Mouse (Mus musculus) MEL (cell line): Measurements from ENCODE around the gene Psmb6. TPM values are rescaled to one million over a fixed set of nuclear protein-coding genes. Genes with fewer than 3 reads are reported as not detected.
A peak's percentile ranks its signal among the peaks of the same experiment; 100 is the strongest.

Experiments used
- DNase-seq: peaks from one replicate; pipeline ENCODE4 v3.0.0; 2011; ENCODE audit warnings: low read depth, low spot score
- H3K27ac ChIP-seq: 2 replicates; pipeline ENCODE4 v1.5.1; 2012; ENCODE audit warnings: low read depth, mild to moderate bottlenecking, control low read depth, low read length, moderate library complexity; ENCODE audit not compliant: control insufficient read depth
- H3K27me3 ChIP-seq, 2 experiments: fragments of 150-350 bp in 1 of 2; sonication (generic) in 1 of 2; 2 replicates each; pipeline ENCODE4 v1.6.1; 2012; ENCODE audit warnings: low read length in 2 of 2, mild to moderate bottlenecking in 2 of 2, improper control_type of control experiment in 1 of 2, moderate library complexity in 1 of 2; ENCODE audit not compliant: insufficient read depth in 2 of 2, control insufficient read depth in 1 of 2
- H3K36me3 ChIP-seq, 2 experiments: 2 replicates each; pipeline ENCODE4 v1.6.1; 2012 to 2014; ENCODE audit warnings: low read length in 2 of 2, improper control_type of control experiment in 1 of 2, inconsistent platforms in 1 of 2, mild to moderate bottlenecking in 1 of 2; ENCODE audit not compliant: insufficient read depth in 2 of 2, control insufficient read depth in 1 of 2
- H3K4me1 ChIP-seq, 2 experiments: fragments of 150-350 bp in 1 of 2; sonication (generic) in 1 of 2; 2 replicates each; pipeline ENCODE4 v1.6.1; 2012; ENCODE audit warnings: low read length in 2 of 2, improper control_type of control experiment in 1 of 2, mild to moderate bottlenecking in 1 of 2; ENCODE audit not compliant: insufficient read depth in 2 of 2, control insufficient read depth in 1 of 2
- H3K4me3 ChIP-seq, 2 experiments: fragments of 150-350 bp in 1 of 2; sonication (generic) in 1 of 2; 2 replicates each; pipeline ENCODE4 v1.5.1; 2012; ENCODE audit warnings: low read depth in 2 of 2, low read length in 2 of 2, mild to moderate bottlenecking in 2 of 2, moderate library complexity in 2 of 2, control low read depth in 1 of 2, improper control_type of control experiment in 1 of 2; ENCODE audit not compliant: control insufficient read depth in 1 of 2, insufficient read depth in 1 of 2
- H3K79me2 ChIP-seq: 2 replicates; pipeline ENCODE4 v1.6.1; 2012; ENCODE audit warnings: mild to moderate bottlenecking, low read length, moderate library complexity; ENCODE audit not compliant: control insufficient read depth, poor library complexity, insufficient read depth
- H3K9ac ChIP-seq: 2 replicates; pipeline ENCODE4 v1.6.1; 2012; ENCODE audit warnings: low read depth, mild to moderate bottlenecking, control low read depth, low read length, moderate library complexity; ENCODE audit not compliant: control insufficient read depth, poor library complexity, severe bottlenecking
- H3K9me3 ChIP-seq: fragments of 150-350 bp; sonication (generic); replicated peaks from 2 replicates; pipeline ENCODE4 v1.6.1; 2012; ENCODE audit warnings: mild to moderate bottlenecking, low read length, improper control_type of control experiment, moderate library complexity; ENCODE audit not compliant: insufficient read depth
- BHLHE40 ChIP-seq: IDR thresholded peaks from 2 replicates; pipeline ENCODE4 v1.6.1; 2012; ENCODE audit warnings: low read depth, mild to moderate bottlenecking, inconsistent platforms, low read length, improper control_type of control experiment, borderline replicate concordance
- CHD1 ChIP-seq: IDR thresholded peaks from 2 replicates; pipeline ENCODE4 v1.6.1; 2012; ENCODE audit warnings: low read depth, mild to moderate bottlenecking, inconsistent platforms, low read length, improper control_type of control experiment
- CTCF ChIP-seq, 3 experiments: IDR thresholded peaks in 2 of 3; conservative IDR thresholded peaks in 1 of 3; 2 replicates each; pipeline ENCODE4 v1.5.1; 2011 to 2012; ENCODE audit warnings: low read length in 3 of 3, low read depth in 2 of 3, mild to moderate bottlenecking in 2 of 3, improper control_type of control experiment in 1 of 3, inconsistent platforms in 1 of 3, mixed read lengths in 1 of 3, moderate library complexity in 1 of 3; ENCODE audit not compliant: control insufficient read depth in 1 of 3, insufficient read depth in 1 of 3, poor library complexity in 1 of 3, severe bottlenecking in 1 of 3
- E2F4 ChIP-seq: IDR thresholded peaks from 2 replicates; pipeline ENCODE4 v1.6.1; 2011; ENCODE audit warnings: low read depth, low read length, improper control_type of control experiment, borderline replicate concordance
- ELF1 ChIP-seq: IDR thresholded peaks from 2 replicates; pipeline ENCODE4 v1.6.1; 2014; ENCODE audit warnings: low read depth, mild to moderate bottlenecking, inconsistent platforms, low read length, improper control_type of control experiment, moderate library complexity
- EP300 ChIP-seq, 2 experiments: IDR thresholded peaks; 2 replicates each; pipeline ENCODE4 v1.6.1; 2011; ENCODE audit warnings: improper control_type of control experiment in 2 of 2, low read length in 2 of 2, low read depth in 1 of 2, mild to moderate bottlenecking in 1 of 2
- ETS1 ChIP-seq: IDR thresholded peaks from 2 replicates; pipeline ENCODE4 v1.6.1; 2012; ENCODE audit warnings: low read depth, mild to moderate bottlenecking, inconsistent platforms, low read length, improper control_type of control experiment, moderate library complexity
- GABPA ChIP-seq: IDR thresholded peaks from 2 replicates; pipeline ENCODE4 v1.6.1; 2012; ENCODE audit warnings: low read depth, mild to moderate bottlenecking, inconsistent platforms, low read length, improper control_type of control experiment, moderate library complexity
- GATA1 ChIP-seq: IDR thresholded peaks from 2 replicates; pipeline ENCODE4 v1.6.1; 2011; ENCODE audit warnings: low read depth, low read length, improper control_type of control experiment
- HCFC1 ChIP-seq: IDR thresholded peaks from 2 replicates; pipeline ENCODE4 v1.6.1; 2012; ENCODE audit warnings: low read depth, mild to moderate bottlenecking, inconsistent platforms, low read length, improper control_type of control experiment, moderate library complexity
- JUND ChIP-seq: IDR thresholded peaks from 2 replicates; pipeline ENCODE4 v1.6.1; 2011; ENCODE audit warnings: low read depth, mild to moderate bottlenecking, improper control_type of control experiment, low read length
- KAT2A ChIP-seq: conservative IDR thresholded peaks from 2 replicates; pipeline ENCODE4 v1.6.1; 2012; ENCODE audit warnings: low read depth, low read length, improper control_type of control experiment, inconsistent platforms
- MAFK ChIP-seq: IDR thresholded peaks from 2 replicates; pipeline ENCODE4 v1.6.1; 2011; ENCODE audit warnings: low read depth, mild to moderate bottlenecking, low read length, improper control_type of control experiment, borderline replicate concordance
- MAX ChIP-seq: IDR thresholded peaks from 2 replicates; pipeline ENCODE4 v1.6.1; 2011; ENCODE audit warnings: low read length, improper control_type of control experiment
- MAZ ChIP-seq: IDR thresholded peaks from 2 replicates; pipeline ENCODE4 v1.6.1; 2012; ENCODE audit warnings: low read depth, mild to moderate bottlenecking, inconsistent platforms, low read length, improper control_type of control experiment
- MEF2A ChIP-seq: IDR thresholded peaks from 2 replicates; pipeline ENCODE4 v1.6.1; 2014; ENCODE audit warnings: low read depth, mild to moderate bottlenecking, inconsistent platforms, low read length, improper control_type of control experiment; ENCODE audit not compliant: poor library complexity, insufficient replicate concordance, severe bottlenecking; ENCODE audit errors: extremely low read depth
- MYB ChIP-seq: IDR thresholded peaks from 2 replicates; pipeline ENCODE4 v1.6.1; 2011; ENCODE audit warnings: mild to moderate bottlenecking, low read depth, low read length, improper control_type of control experiment
- MYC ChIP-seq: IDR thresholded peaks from 2 replicates; pipeline ENCODE4 v1.6.1; 2011; ENCODE audit warnings: low read depth, mild to moderate bottlenecking, low read length, improper control_type of control experiment, moderate library complexity
- NELFE ChIP-seq: IDR thresholded peaks from 2 replicates; pipeline ENCODE4 v1.6.1; 2011; ENCODE audit warnings: low read depth, low read length, improper control_type of control experiment
- NRF1 ChIP-seq: IDR thresholded peaks from 2 replicates; pipeline ENCODE4 v1.6.1; 2014; ENCODE audit warnings: low read depth, mild to moderate bottlenecking, inconsistent platforms, low read length, improper control_type of control experiment, moderate library complexity; ENCODE audit not compliant: poor library complexity, insufficient read depth, severe bottlenecking
- POLR2A ChIP-seq, 2 experiments: IDR thresholded peaks; 2 replicates each; pipeline ENCODE4 v1.6.1; 2011 to 2012; ENCODE audit warnings: low read length in 2 of 2, mild to moderate bottlenecking in 2 of 2, control low read depth in 1 of 2, improper control_type of control experiment in 1 of 2, low read depth in 1 of 2, moderate library complexity in 1 of 2; ENCODE audit not compliant: control insufficient read depth in 1 of 2, insufficient read depth in 1 of 2, poor library complexity in 1 of 2
- POLR2AphosphoS2 ChIP-seq: IDR thresholded peaks from 2 replicates; pipeline ENCODE4 v1.6.1; 2011; ENCODE audit warnings: low read length, improper control_type of control experiment
- POLR2AphosphoS5 ChIP-seq: IDR thresholded peaks from 2 replicates; pipeline ENCODE4 v1.6.1; 2012; ENCODE audit warnings: low read depth, borderline replicate concordance, mild to moderate bottlenecking, inconsistent platforms, low read length, moderate library complexity, mixed read lengths
- RAD21 ChIP-seq: IDR thresholded peaks from 2 replicates; pipeline ENCODE4 v1.6.1; 2011; ENCODE audit warnings: mild to moderate bottlenecking, low read depth, low read length, improper control_type of control experiment
- RCOR1 ChIP-seq: IDR thresholded peaks from 2 replicates; pipeline ENCODE4 v1.6.1; 2012; ENCODE audit warnings: low read depth, mild to moderate bottlenecking, inconsistent platforms, low read length, improper control_type of control experiment
- SIN3A ChIP-seq: IDR thresholded peaks from 2 replicates; pipeline ENCODE4 v1.6.1; 2012; ENCODE audit warnings: low read length, improper control_type of control experiment, inconsistent platforms
- SMC3 ChIP-seq: IDR thresholded peaks from 2 replicates; pipeline ENCODE4 v1.6.1; 2011; ENCODE audit warnings: low read depth, low read length, improper control_type of control experiment
- TAL1 ChIP-seq: IDR thresholded peaks from 2 replicates; pipeline ENCODE4 v1.6.1; 2012; ENCODE audit warnings: mild to moderate bottlenecking, inconsistent platforms, low read length, moderate library complexity, mixed read lengths
- TBP ChIP-seq: IDR thresholded peaks from 2 replicates; pipeline ENCODE4 v1.8.0; 2011; ENCODE audit warnings: low read depth, low read length, improper control_type of control experiment
- TCF12 ChIP-seq: IDR thresholded peaks from 2 replicates; pipeline ENCODE4 v1.6.1; 2014; ENCODE audit warnings: low read depth, mild to moderate bottlenecking, inconsistent platforms, low read length, improper control_type of control experiment, moderate library complexity
- UBTF ChIP-seq: IDR thresholded peaks from 2 replicates; pipeline ENCODE4 v1.6.1; 2012; ENCODE audit warnings: low read depth, mild to moderate bottlenecking, inconsistent platforms, low read length, improper control_type of control experiment, moderate library complexity, borderline replicate concordance; ENCODE audit not compliant: insufficient read depth
- USF2 ChIP-seq, 2 experiments: IDR thresholded peaks; 2 replicates each; pipeline ENCODE4 v1.6.1; 2011 to 2012; ENCODE audit warnings: improper control_type of control experiment in 2 of 2, low read length in 2 of 2, borderline replicate concordance in 1 of 2, inconsistent platforms in 1 of 2, low read depth in 1 of 2, mild to moderate bottlenecking in 1 of 2; ENCODE audit not compliant: insufficient read depth in 1 of 2
- ZC3H11A ChIP-seq: IDR thresholded peaks from 2 replicates; pipeline ENCODE4 v1.6.1; 2012; ENCODE audit warnings: low read depth, mild to moderate bottlenecking, inconsistent platforms, low read length, improper control_type of control experiment
- ZMIZ1 ChIP-seq: IDR thresholded peaks from 2 replicates; pipeline ENCODE4 v1.6.1; 2012; ENCODE audit warnings: low read depth, mild to moderate bottlenecking, inconsistent platforms, low read length, improper control_type of control experiment, moderate library complexity
- ZNF384 ChIP-seq: IDR thresholded peaks from 2 replicates; pipeline ENCODE4 v1.6.1; 2012; ENCODE audit warnings: low read depth, mild to moderate bottlenecking, inconsistent platforms, low read length, improper control_type of control experiment
- polyA plus RNA-seq, 2 experiments: library from polyadenylated mRNA; stranded (reverse) in 1 of 2; unstranded in 1 of 2; fragments of >175 nt in 1 of 2; fragments of >200 nt in 1 of 2; gene quantifications; 2 replicates each; pipeline versions ENCODE4 v1.2.1 to v1.2.4; 2012; ENCODE audit warnings: low replicate concordance in 2 of 2, low read depth in 1 of 2; ENCODE audit not compliant: insufficient read length in 2 of 2, insufficient read depth in 1 of 2, missing spikeins in 1 of 2
- total RNA-seq: library from RNA; depleted of rRNA; stranded (reverse); fragments of 300-350 nt; gene quantifications from 2 replicates; pipeline ENCODE4 v1.2.3, GENCODE M21; 2012

Psmb6 gene
- total and polyA plus RNA-seq, 3 experiments: 462 to 602 TPM; not detected in 1

GRCm38 (mm10) chr11:70516352-70516751, 8.8 kb upstream of the Psmb6 start (continued):
- TF ChIP-seq RAD21 (peak; percentile 95), MAX (no peak)

- H3K27me3 ChIP-seq: no peaks in the 10 kb centered on the region
- H3K4me3 ChIP-seq: no peak overlapping the region
- H3K4me1 ChIP-seq: peaks cover 8 to 14% of the 10 kb centered on the region in 2 experiments
- H3K9me3 ChIP-seq: no peaks in the 10 kb centered on the region
- peaks cover 0 to 17% of the 10 kb centered on the region in 2 experiments; a peak in 2 of 4 replicates for H3K36me3 ChIP-seq
- peak; percentile 59 for DNase-seq
- H3K79me2 ChIP-seq: no peaks in the 10 kb centered on the region
- H3K9ac ChIP-seq: no peak overlapping the region
- H3K27ac ChIP-seq: no peak overlapping the region
- no peak for TF ChIP-seq USF2 (IDR thresholded peaks at IDR 0.05; ENCODE audit: borderline replicate concordance in 1 of 2, insufficient read depth in 1 of 2, low read depth in 1 of 2, low read length in 2 of 2)
- no peak for TF ChIP-seq CHD1
- no peak for TF ChIP-seq RCOR1
- no peak for TF ChIP-seq SMC3
- no peak for TF ChIP-seq MAFK
- TF ChIP-seq CTCF (IDR thresholded peaks at IDR 0.05 in 2 of 3, conservative IDR thresholded peaks at IDR 0.05 in 1 of 3; ENCODE audit: control insufficient read depth in 1 of 3, insufficient read depth in 1 of 3, low read depth in 2 of 3, low read length in 3 of 3, poor library complexity in 1 of 3, severe bottlenecking in 1 of 3): no peak
- TF ChIP-seq NELFE: no peak
- no peak for TF ChIP-seq POLR2A (IDR thresholded peaks at IDR 0.05; ENCODE audit: control insufficient read depth in 1 of 2, insufficient read depth in 1 of 2, low read depth in 1 of 2, low read length in 2 of 2, poor library complexity in 1 of 2)
- TF ChIP-seq UBTF: no peak
- TF ChIP-seq TCF12: peak; percentile 30; the same call in 1 of the 2 replicates
- TF ChIP-seq KAT2A: no peak
- no peak for TF ChIP-seq HCFC1
- no peak for TF ChIP-seq ZC3H11A
- peak; percentile 43 to 50; a peak in 3 of 4 replicates for TF ChIP-seq EP300 (IDR thresholded peaks at IDR 0.05; ENCODE audit: low read depth in 1 of 2, low read length in 2 of 2)
- TF ChIP-seq POLR2AphosphoS2: no peak
- TF ChIP-seq GABPA: no peak
- TF ChIP-seq BHLHE40: no peak
- no peak for TF ChIP-seq JUND
- no peak for TF ChIP-seq RAD21
- TF ChIP-seq TBP: no peak
- TF ChIP-seq MYC: no peak
- peak; percentile 68 for TF ChIP-seq GATA1
- no peak for TF ChIP-seq ETS1
- TF ChIP-seq MAZ: no peak
- TF ChIP-seq ZNF384: no peak
- no peak for TF ChIP-seq MYB
- TF ChIP-seq SIN3A: no peak
- TF ChIP-seq POLR2AphosphoS5: no peak
- no peak for TF ChIP-seq ELF1
- TF ChIP-seq TAL1: peak; percentile 66
- no peak for TF ChIP-seq E2F4
- no peak for TF ChIP-seq ZMIZ1
- TF ChIP-seq MEF2A: no peak
- TF ChIP-seq NRF1: no peak
- TF ChIP-seq, all 39 proteins: peak for 4
These were observed 6.7 kb upstream of the Psmb6 start for GRCm38 (mm10) chr11:70518436-70518835.
